Comparison of ENCODE assay signal across 7 mouse cellular contexts in genomic region chr9:16214731-16215681, GRCm38 (mm10).
A peak's percentile ranks its signal among the peaks of the same experiment; 100 is the strongest.
DNase-seq lines count a peak whose midpoint lies in the region; ATAC-seq lines count a peak whose summit lies in the region.

No protein-coding gene starts in this region.

- intact Hi-C loops in left cerebral cortex, postnatal 10 days (cut with DNase I) = no loop called here

- H3K9ac ChIP-seq in hindbrain, embryonic 14.5 days = peak overlapping the region; percentile 22; the same call in 1 of the 2 replicates

- WGBS in hindbrain, embryonic 14.5 days = 41% methylated on average over 7 of the region's 7 CpGs

- H3K27ac ChIP-seq in hindbrain, embryonic 14.5 days = peak overlapping the region; percentile 68

- peak; percentile 23 for DNase-seq in adrenal gland, adult 8-10 months
- peak; percentile 14 for DNase-seq in gastrocnemius, adult 18-20 months (ENCODE audit: low spot score)
- peak; percentile 65 for DNase-seq in hindbrain, embryonic 14.5 days (ENCODE audit: low spot score)
- peak; percentile 58 for DNase-seq in left cerebral cortex, postnatal 10 days (ENCODE audit: extremely low spot score in 1 of 2, low spot score in 2 of 2)
- peak; percentile 38 for DNase-seq in right cerebral cortex, postnatal 14 days

- no peak overlapping the region for H3K4me2 ChIP-seq in hindbrain, embryonic 14.5 days (replicated peaks)

- H3K4me3 ChIP-seq in hindbrain, embryonic 14.5 days (replicated peaks; ENCODE audit: low read length) = no peak overlapping the region

- H3K4me1 ChIP-seq in hindbrain, embryonic 14.5 days (replicated peaks; ENCODE audit: control insufficient read depth, insufficient read depth, low read length) = peaks cover 36% of the 10 kb centered on the region

- no peaks in the 10 kb centered on the region for H3K36me3 ChIP-seq in hindbrain, embryonic 14.5 days (replicated peaks; ENCODE audit: control insufficient read depth, insufficient read depth)

- ATAC-seq in common myeloid progenitor, adult 5-6 weeks (replicated peaks; ENCODE audit: low read depth, poor library complexity, severe bottlenecking) = peak; percentile 88
- peak; percentile 85 for ATAC-seq in hindbrain, embryonic 14.5 days (ENCODE audit: low FRiP score)
- peak; percentile 91 for ATAC-seq in megakaryocyte, adult 5-6 weeks (ENCODE audit: poor library complexity, severe bottlenecking)

- no peaks in the 10 kb centered on the region for H3K27me3 ChIP-seq in hindbrain, embryonic 14.5 days (ENCODE audit: control insufficient read depth, insufficient read depth, low read length)

- no peaks in the 10 kb centered on the region for H3K9me3 ChIP-seq in hindbrain, embryonic 14.5 days (ENCODE audit: control insufficient read depth, low read length)

Comparison
In these comparisons a context has a peak if more than half of its experiments do, and no peak if none do; other contexts are left out.
1. DNase-seq: peak in every context shown above with its lines; median percentile 65 in hindbrain, embryonic 14.5 days; 58 in left cerebral cortex, postnatal 10 days; 38 in right cerebral cortex, postnatal 14 days; 23 in adrenal gland, adult 8-10 months; 14 in gastrocnemius, adult 18-20 months.